Mouse (Mus musculus): ENCODE results near the gene Slc25a34.

DNA sequence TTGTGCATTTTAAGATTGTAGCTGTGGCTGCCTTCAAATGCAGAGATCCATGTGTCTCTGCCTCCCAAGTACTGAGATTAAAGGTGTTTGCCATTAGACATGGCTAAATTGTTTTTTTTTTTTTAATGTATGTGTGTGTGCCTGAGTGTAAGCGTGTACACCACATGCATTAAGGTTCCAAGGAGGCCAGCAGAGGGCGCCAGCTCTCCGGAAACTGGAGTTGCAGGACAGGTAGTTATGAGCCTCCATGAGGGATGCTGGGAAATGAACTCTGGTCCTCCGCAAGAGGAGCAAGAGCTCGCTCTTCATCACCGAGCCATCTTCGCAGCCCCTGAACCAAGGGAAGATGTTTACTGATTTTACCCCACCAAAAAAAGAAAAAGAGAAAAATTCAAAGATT lies 46.7 kb downstream of the Slc25a34 start:
- no peak for TF ChIP-seq CTCF (IDR thresholded peaks at IDR 0.05; ENCODE audit: borderline replicate concordance, control insufficient read depth, extremely low read depth, insufficient read depth, low read length, poor library complexity)
- no peak for TF ChIP-seq POLR2A (IDR thresholded peaks at IDR 0.05; ENCODE audit: control insufficient read depth, extremely low read depth, insufficient read depth, low read length, poor library complexity)
